Mouse (Mus musculus): ENCODE measurements around the gene Nme9. TPM values are rescaled to one million over a fixed set of nuclear protein-coding genes. Genes with fewer than 3 reads are reported as not detected.
A peak's percentile ranks its signal among the peaks of the same experiment; 100 is the strongest.

Nme9 gene
- polyA plus RNA-seq, 1 experiment from 2014 or later, result not detected

DNA sequence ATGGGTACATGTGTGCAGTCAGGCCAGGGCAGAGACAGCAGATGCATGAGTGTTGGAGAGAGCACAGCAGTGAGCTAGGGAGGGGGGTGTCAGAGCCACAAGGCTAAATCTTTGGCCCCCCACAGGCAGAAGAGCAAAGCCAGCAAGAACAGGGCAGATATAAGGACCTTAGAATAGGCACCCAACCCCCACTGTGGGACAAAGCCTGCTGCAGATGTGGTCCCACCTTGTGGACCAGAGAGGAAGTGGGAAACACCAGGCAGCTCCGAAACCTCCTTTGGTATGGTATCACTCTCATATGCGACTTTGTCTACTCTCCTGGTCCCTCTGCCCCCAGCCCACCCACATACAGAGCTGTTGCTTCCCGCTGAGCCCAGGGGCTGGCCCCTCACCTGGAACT is 29.4 kb upstream of the Nme9 start:
- Histone ChIP-seq H3K4me2 (ENCODE audit: low read length) (no peak overlapping the region), H3K36me3 (ENCODE audit: control insufficient read depth, insufficient read depth, low read length) (no peaks in the 10 kb centered on the region), H3K9ac (ENCODE audit: low read length) (no peak overlapping the region), H3K27ac (ENCODE audit: low read depth) (no peak overlapping the region), H3K27me3 (replicated peaks; ENCODE audit: control insufficient read depth, insufficient read depth, low read length) (no peaks in the 10 kb centered on the region), H3K4me3 (ENCODE audit: low read depth, low read length) (no peak overlapping the region), H3K9me3 (ENCODE audit: control insufficient read depth, low read length) (no peaks in the 10 kb centered on the region), H3K4me1 (replicated peaks; ENCODE audit: control insufficient read depth, insufficient read depth, low read length) (peaks cover 20% of the 10 kb centered on the region)
- ATAC-seq (replicated peaks; ENCODE audit: low FRiP score, low TSS enrichment, low read depth) (no peak), DNase-seq (ENCODE audit: low spot score) (no peak)
- 70% methylated on average over 3 of the region's 3 CpGs for WGBS

DNA sequence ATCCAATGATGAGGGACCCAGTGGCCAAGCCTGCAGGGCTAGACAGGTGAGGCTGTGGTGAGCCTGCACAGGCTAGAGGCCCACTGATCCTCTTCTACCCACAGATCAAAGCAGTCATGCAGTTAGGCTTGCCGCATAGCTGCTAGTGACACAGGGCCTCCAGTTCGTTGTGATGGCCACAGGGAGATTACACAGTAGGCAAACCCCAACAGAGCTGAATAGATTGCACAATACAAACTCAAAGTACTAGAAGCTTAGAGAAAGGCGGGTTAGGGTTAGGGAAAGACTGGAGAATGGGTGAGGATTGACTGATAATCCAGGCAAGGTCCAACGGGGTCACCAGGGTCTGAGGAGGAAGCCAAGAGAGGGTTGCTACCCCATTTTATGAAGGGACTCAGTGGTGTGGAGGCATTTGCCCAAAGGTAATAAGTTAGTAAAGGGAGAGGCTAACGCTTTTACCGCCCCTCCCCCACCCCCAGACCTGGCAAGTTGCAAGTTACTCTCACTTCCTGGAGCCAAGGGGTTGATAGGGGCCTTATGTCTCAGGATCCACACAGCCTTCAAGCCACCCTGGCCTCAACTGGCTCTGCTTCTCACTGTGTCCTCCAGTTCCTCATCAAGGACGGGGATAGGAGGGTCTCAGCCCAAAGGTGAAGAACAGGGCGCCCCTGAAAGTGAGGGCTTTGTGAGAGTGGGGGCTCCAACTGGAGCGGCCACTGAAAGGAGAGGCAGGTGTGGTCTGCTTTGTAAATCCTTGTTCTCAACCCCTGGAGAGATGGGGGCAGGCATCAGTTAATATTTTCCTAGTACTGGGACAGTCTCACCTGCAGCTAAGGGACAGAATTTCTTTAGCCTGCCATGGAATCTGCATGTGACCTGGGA is 27.3 kb upstream of the Nme9 start:
- Histone ChIP-seq H3K9me3 (ENCODE audit: control insufficient read depth, low read length) (no peaks in the 10 kb centered on the region), H3K36me3 (ENCODE audit: control insufficient read depth, insufficient read depth, low read length) (no peaks in the 10 kb centered on the region), H3K9ac (ENCODE audit: low read length) (no peak overlapping the region), H3K27me3 (replicated peaks; ENCODE audit: control insufficient read depth, insufficient read depth, low read length) (no peaks in the 10 kb centered on the region), H3K4me3 (ENCODE audit: low read depth, low read length) (no peak overlapping the region), H3K4me1 (replicated peaks; ENCODE audit: control insufficient read depth, insufficient read depth, low read length) (peaks cover 16% of the 10 kb centered on the region), H3K4me2 (ENCODE audit: low read length) (no peak overlapping the region), H3K27ac (ENCODE audit: low read depth) (no peak overlapping the region)
- ATAC-seq (replicated peaks; ENCODE audit: low FRiP score, low TSS enrichment, low read depth) (0 out of 2 replicates have a peak, but pooled peaks have one; percentile 33), DNase-seq (ENCODE audit: low spot score) (no peak)
- WGBS, result 58% methylated on average over 9 of the region's 9 CpGs

DNA sequence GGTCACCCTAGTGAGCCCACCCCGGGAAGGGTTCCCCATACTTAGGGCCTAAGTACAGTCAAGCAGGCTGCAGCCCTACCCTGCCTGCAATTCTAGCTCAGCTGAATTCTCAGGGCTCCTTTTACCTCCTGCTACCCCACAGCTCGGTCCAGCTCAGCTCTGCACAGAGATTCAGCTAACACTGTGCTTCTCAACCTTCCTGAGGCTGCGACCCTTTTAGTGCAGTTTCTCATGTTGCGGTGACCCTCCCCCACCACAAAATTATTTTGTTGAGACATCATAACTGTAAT is 26.8 kb upstream of the Nme9 start:
- H3K4me2 ChIP-seq (ENCODE audit: low read length), result no peak overlapping the region
- peaks cover 16% of the 10 kb centered on the region for H3K4me1 ChIP-seq (replicated peaks; ENCODE audit: control insufficient read depth, insufficient read depth, low read length)
- no peak overlapping the region for H3K4me3 ChIP-seq (ENCODE audit: low read depth, low read length)
- H3K27ac ChIP-seq (ENCODE audit: low read depth), result no peak overlapping the region
- no peaks in the 10 kb centered on the region for H3K9me3 ChIP-seq (ENCODE audit: control insufficient read depth, low read length)
- DNase-seq (ENCODE audit: low spot score) (no peak), ATAC-seq (replicated peaks; ENCODE audit: low FRiP score, low TSS enrichment, low read depth) (0 out of 2 replicates have a peak, but pooled peaks have one; percentile 38)
- H3K27me3 ChIP-seq (replicated peaks; ENCODE audit: control insufficient read depth, insufficient read depth, low read length), result no peaks in the 10 kb centered on the region
- 51% methylated on average over 4 of the region's 4 CpGs for WGBS
- H3K36me3 ChIP-seq (ENCODE audit: control insufficient read depth, insufficient read depth, low read length), result no peaks in the 10 kb centered on the region
- no peak overlapping the region for H3K9ac ChIP-seq (ENCODE audit: low read length)

DNA sequence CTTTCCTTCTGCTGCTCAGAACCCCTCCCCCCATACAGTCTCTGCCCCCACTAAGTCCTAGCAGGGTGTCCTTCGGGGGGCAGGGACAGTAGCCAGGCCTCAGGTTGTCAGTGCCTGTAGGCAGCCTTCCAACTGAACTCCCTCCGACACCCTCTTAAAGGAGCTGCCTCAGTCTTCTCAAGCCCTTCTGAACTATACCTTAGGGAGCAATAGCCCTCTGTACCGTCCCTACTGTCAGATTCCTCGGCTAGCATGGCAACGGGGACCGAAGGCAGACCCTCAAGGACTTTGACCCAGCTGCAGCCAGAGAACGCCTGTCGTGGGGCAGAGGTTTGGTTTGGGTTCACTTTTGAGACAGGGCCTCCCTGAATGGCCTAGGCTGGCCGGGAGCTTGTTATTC is 26.0 kb upstream of the Nme9 start:
- no peaks in the 10 kb centered on the region for H3K9me3 ChIP-seq (ENCODE audit: control insufficient read depth, low read length)
- H3K27me3 ChIP-seq (replicated peaks; ENCODE audit: control insufficient read depth, insufficient read depth, low read length), result no peaks in the 10 kb centered on the region
- ATAC-seq (replicated peaks; ENCODE audit: low FRiP score, low TSS enrichment, low read depth), result no peak
- no peak overlapping the region for H3K9ac ChIP-seq (ENCODE audit: low read length)
- H3K36me3 ChIP-seq (ENCODE audit: control insufficient read depth, insufficient read depth, low read length), result no peaks in the 10 kb centered on the region
- no peak overlapping the region for H3K27ac ChIP-seq (ENCODE audit: low read depth)
- H3K4me3 ChIP-seq (ENCODE audit: low read depth, low read length), result no peak overlapping the region
- 42% methylated on average over 9 of the region's 9 CpGs for WGBS
- peaks cover 16% of the 10 kb centered on the region for H3K4me1 ChIP-seq (replicated peaks; ENCODE audit: control insufficient read depth, insufficient read depth, low read length)
- no peak overlapping the region for H3K4me2 ChIP-seq (ENCODE audit: low read length)
- no peak for DNase-seq (ENCODE audit: low spot score)

DNA sequence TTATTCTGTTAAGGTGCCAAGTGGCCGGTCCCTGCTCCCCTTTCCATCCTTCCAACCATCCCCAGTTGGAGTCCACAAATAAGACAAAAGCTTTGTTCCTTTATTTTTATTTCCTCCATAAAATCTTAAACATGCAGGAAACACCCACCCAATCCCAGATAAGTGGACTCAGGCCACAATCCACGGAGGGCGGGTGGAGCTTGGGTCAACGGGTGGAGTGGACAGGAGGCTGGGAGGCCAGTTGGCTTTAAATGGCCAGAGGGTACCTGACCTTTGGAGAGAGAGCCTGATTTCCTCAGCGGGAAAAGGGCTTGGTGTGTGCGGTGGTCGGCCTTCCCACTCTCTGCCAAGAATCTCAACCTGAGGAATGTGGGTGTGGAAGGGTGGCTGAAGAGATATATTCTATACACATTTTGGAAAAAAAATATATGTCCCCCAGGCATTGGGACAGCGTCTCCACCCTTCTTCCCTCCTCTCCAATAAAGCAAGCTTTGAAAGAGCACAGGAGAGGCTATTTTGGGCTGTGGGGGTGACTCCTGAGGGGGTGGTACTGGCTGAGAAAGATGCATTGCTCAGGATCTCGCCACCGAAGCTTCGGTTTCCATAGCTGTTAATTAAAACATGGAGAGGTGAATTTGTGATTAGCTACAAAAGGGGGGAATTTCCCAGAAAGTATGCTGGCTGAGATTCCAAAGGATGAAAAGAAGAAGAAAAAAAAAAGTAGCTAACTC is 22.5 kb upstream of the Nme9 start:
- ATAC-seq (replicated peaks; ENCODE audit: low FRiP score, low TSS enrichment, low read depth) (no peak), DNase-seq (ENCODE audit: low spot score) (no peak)
- Histone ChIP-seq H3K9me3 (ENCODE audit: control insufficient read depth, low read length) (no peaks in the 10 kb centered on the region), H3K27ac (ENCODE audit: low read depth) (no peak overlapping the region), H3K27me3 (replicated peaks; ENCODE audit: control insufficient read depth, insufficient read depth, low read length) (no peaks in the 10 kb centered on the region), H3K36me3 (ENCODE audit: control insufficient read depth, insufficient read depth, low read length) (no peaks in the 10 kb centered on the region), H3K4me2 (ENCODE audit: low read length) (no peak overlapping the region), H3K4me1 (replicated peaks; ENCODE audit: control insufficient read depth, insufficient read depth, low read length) (peaks cover 14% of the 10 kb centered on the region), H3K9ac (ENCODE audit: low read length) (no peak overlapping the region), H3K4me3 (ENCODE audit: low read depth, low read length) (no peak overlapping the region)
- 65% methylated on average over 11 of the region's 11 CpGs for WGBS

DNA sequence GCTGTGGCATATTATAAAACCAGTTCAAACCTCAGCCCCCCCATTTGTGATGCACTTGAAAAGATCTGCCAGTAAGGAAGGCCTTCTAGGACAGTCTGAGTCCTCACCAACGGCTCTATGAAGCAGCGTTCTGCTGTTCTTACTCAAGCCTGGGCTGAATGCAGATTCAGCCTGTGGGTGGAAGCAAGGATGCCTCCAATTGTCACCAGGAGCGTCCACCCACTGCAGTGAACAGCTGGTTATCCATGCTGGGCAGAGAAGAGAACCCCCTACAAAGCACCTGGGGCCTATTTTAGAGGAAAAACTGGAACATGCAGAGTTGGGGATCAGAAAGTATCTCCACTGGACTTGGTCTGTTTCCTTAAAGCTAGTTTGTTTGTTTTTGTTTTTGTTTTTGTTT is 21.4 kb upstream of the Nme9 start:
- DNase-seq (ENCODE audit: low spot score) (no peak), ATAC-seq (replicated peaks; ENCODE audit: low FRiP score, low TSS enrichment, low read depth) (no peak)
- H3K9me3 ChIP-seq (ENCODE audit: control insufficient read depth, low read length), result no peaks in the 10 kb centered on the region
- H3K4me1 ChIP-seq (replicated peaks; ENCODE audit: control insufficient read depth, insufficient read depth, low read length), result peaks cover 14% of the 10 kb centered on the region
- no peaks in the 10 kb centered on the region for H3K27me3 ChIP-seq (replicated peaks; ENCODE audit: control insufficient read depth, insufficient read depth, low read length)
- H3K4me3 ChIP-seq (ENCODE audit: low read depth, low read length), result no peak overlapping the region
- H3K4me2 ChIP-seq (ENCODE audit: low read length), result no peak overlapping the region
- 79% methylated on average over 3 of the region's 3 CpGs for WGBS
- no peaks in the 10 kb centered on the region for H3K36me3 ChIP-seq (ENCODE audit: control insufficient read depth, insufficient read depth, low read length)
- H3K9ac ChIP-seq (ENCODE audit: low read length), result no peak overlapping the region
- H3K27ac ChIP-seq (ENCODE audit: low read depth), result no peak overlapping the region

DNA sequence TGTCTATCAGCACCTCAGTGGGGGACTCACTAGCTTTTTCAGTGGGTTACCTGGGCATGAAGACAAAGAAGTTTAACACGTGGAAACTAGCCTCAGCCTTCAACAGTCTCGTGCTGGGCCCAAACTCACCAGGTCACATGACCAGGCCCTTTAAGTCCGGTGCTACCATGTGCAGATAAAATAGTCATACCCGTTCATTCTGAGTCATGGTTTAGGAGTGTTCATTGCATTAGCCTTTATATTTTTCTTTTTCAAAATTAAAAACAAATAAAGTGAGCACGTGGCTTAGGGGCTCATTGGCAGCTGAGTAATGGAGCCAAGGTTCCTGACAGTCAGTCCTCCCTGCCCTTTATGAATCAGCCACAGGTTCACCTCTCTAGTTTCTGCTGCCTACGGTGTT is 20.5 kb upstream of the Nme9 start:
- no peak overlapping the region for H3K27ac ChIP-seq (ENCODE audit: low read depth)
- H3K4me2 ChIP-seq (ENCODE audit: low read length), result no peak overlapping the region
- H3K9ac ChIP-seq (ENCODE audit: low read length), result no peak overlapping the region
- ATAC-seq (replicated peaks; ENCODE audit: low FRiP score, low TSS enrichment, low read depth) (no peak), DNase-seq (ENCODE audit: low spot score) (no peak)
- no peaks in the 10 kb centered on the region for H3K9me3 ChIP-seq (ENCODE audit: control insufficient read depth, low read length)
- peaks cover 17% of the 10 kb centered on the region for H3K4me1 ChIP-seq (replicated peaks; ENCODE audit: control insufficient read depth, insufficient read depth, low read length)
- H3K4me3 ChIP-seq (ENCODE audit: low read depth, low read length), result no peak overlapping the region
- WGBS, result 80% methylated on average over 6 of the region's 6 CpGs
- H3K36me3 ChIP-seq (ENCODE audit: control insufficient read depth, insufficient read depth, low read length), result no peaks in the 10 kb centered on the region
- H3K27me3 ChIP-seq (replicated peaks; ENCODE audit: control insufficient read depth, insufficient read depth, low read length), result no peaks in the 10 kb centered on the region

DNA sequence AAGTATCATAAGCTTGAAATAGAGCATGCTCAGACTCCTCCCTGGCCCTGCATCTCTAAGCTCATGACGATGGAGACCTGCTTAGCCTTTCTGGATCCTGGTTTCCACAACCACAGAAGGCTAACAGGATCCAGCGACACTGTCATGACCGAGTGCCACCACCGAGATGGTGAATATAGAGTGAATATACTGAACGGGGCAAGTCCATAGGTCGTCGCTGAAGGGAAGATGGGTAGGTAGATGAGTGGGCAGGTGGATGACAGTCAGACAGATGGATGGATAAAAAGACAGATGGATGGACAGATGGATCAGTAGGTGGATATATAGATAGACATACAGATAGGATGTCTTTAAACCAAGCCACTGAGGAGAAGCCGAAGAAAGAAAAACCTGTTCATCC is 19.9 kb upstream of the Nme9 start:
- ATAC-seq (replicated peaks; ENCODE audit: low FRiP score, low TSS enrichment, low read depth) (no peak), DNase-seq (ENCODE audit: low spot score) (no peak)
- no peaks in the 10 kb centered on the region for H3K27me3 ChIP-seq (replicated peaks; ENCODE audit: control insufficient read depth, insufficient read depth, low read length)
- H3K9me3 ChIP-seq (ENCODE audit: control insufficient read depth, low read length), result no peaks in the 10 kb centered on the region
- no peak overlapping the region for H3K27ac ChIP-seq (ENCODE audit: low read depth)
- H3K36me3 ChIP-seq (ENCODE audit: control insufficient read depth, insufficient read depth, low read length), result no peaks in the 10 kb centered on the region
- peaks cover 19% of the 10 kb centered on the region for H3K4me1 ChIP-seq (replicated peaks; ENCODE audit: control insufficient read depth, insufficient read depth, low read length)
- no peak overlapping the region for H3K9ac ChIP-seq (ENCODE audit: low read length)
- WGBS, result 90% methylated on average over 8 of the region's 8 CpGs
- H3K4me3 ChIP-seq (ENCODE audit: low read depth, low read length), result no peak overlapping the region
- no peak overlapping the region for H3K4me2 ChIP-seq (ENCODE audit: low read length)

DNA sequence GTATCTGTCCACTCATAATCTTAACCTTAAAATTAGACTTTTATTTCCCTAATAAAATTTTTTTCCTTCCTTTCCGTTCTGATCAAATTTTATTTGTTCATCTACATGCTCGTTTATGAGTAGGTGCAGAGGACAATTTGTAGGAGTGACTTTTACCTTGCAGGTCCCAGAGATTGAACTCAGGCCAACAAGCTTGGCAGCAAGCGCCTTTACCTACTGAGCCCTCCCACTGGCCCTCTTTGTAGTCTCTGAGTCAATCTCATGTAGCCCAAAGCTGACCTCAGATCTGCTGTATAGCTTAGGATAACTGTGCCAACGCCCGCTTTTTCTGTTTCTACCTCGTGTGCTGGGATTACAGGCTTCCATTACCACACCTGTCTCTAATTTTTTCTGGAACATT is 19.3 kb upstream of the Nme9 start:
- H3K27me3 ChIP-seq (replicated peaks; ENCODE audit: control insufficient read depth, insufficient read depth, low read length), result no peaks in the 10 kb centered on the region
- no peak overlapping the region for H3K9ac ChIP-seq (ENCODE audit: low read length)
- no peaks in the 10 kb centered on the region for H3K9me3 ChIP-seq (ENCODE audit: control insufficient read depth, low read length)
- DNase-seq (ENCODE audit: low spot score), result no peak
- no peak overlapping the region for H3K27ac ChIP-seq (ENCODE audit: low read depth)
- no peak overlapping the region for H3K4me3 ChIP-seq (ENCODE audit: low read depth, low read length)
- peaks cover 19% of the 10 kb centered on the region for H3K4me1 ChIP-seq (replicated peaks; ENCODE audit: control insufficient read depth, insufficient read depth, low read length)
- ATAC-seq (replicated peaks; ENCODE audit: low FRiP score, low TSS enrichment, low read depth), result no peak
- WGBS, result 85% methylated on average over 6 of the region's 6 CpGs
- no peaks in the 10 kb centered on the region for H3K36me3 ChIP-seq (ENCODE audit: control insufficient read depth, insufficient read depth, low read length)
- H3K4me2 ChIP-seq (ENCODE audit: low read length), result no peak overlapping the region

Data from intestine, embryonic 14.5 days (tissue).